ENCODE assay signal across 8 mouse cellular contexts in the genomic region with DNA sequence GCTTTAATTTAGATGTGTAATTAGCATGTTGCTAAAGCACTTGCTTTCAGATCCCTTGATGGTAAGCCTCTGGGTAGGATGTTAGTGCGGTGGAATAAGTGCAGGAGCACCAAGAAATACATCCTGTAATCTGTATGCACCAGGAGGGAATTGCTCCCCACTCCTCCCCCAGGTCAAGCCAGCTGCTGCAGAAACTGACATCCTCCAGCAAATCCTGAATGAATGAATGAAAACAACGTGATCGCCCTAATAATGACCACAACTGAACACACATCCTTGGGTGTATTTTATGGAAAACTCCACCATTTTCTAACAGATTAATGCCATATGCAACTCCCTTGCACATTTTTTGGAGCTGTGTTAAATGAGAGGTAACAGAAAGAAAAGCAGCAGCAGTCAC. TPM values are rescaled to one million over a fixed set of nuclear protein-coding genes. Genes with fewer than 3 reads are reported as not detected.
DNase-seq lines count a peak whose midpoint lies in the region; ATAC-seq and TF ChIP-seq lines count a peak whose summit lies in the region.

No protein-coding gene starts in this region.

- H3K36me3 ChIP-seq in liver, embryonic 11.5 days (ENCODE audit: control insufficient read depth, insufficient read depth, low read length) = no peaks in the 10 kb centered on the region
- H3K36me3 ChIP-seq in embryonic facial prominence, embryonic 15.5 days = no peaks in the 10 kb centered on the region
- no peaks in the 10 kb centered on the region for H3K36me3 ChIP-seq in limb, embryonic 11.5 days (ENCODE audit: control insufficient read depth, insufficient read depth, low read length)
- H3K36me3 ChIP-seq in small intestine, adult 2 months (ENCODE audit: control insufficient read depth, insufficient read depth, low read length) = no peaks in the 10 kb centered on the region

- TF ChIP-seq POLR2A in small intestine, adult 2 months (IDR thresholded peaks at IDR 0.05; ENCODE audit: low read depth, low read length) = no peak

- no peak for DNase-seq in liver, embryonic 11.5 days (ENCODE audit: low spot score)
- DNase-seq in liver = no peak
- peak; percentile 39 for DNase-seq in limb, embryonic 11.5 days (ENCODE audit: low spot score)
- DNase-seq in left cerebral cortex, postnatal 4 days = no peak
- no peak for DNase-seq in layer of hippocampus, postnatal 10 days (ENCODE audit: low spot score in 2 of 2)
- no peak for DNase-seq in kidney, adult 8-10 months

- no peak overlapping the region for H3K9ac ChIP-seq in liver, embryonic 11.5 days (ENCODE audit: low read depth, low read length)
- H3K9ac ChIP-seq in embryonic facial prominence, embryonic 15.5 days = 0 out of 2 replicates have a peak overlapping the region, but pooled peaks have one; percentile 2
- peak overlapping the region; percentile 98; the same call in 1 of the 2 replicates for H3K9ac ChIP-seq in limb, embryonic 11.5 days (ENCODE audit: low read length)

- WGBS in liver, embryonic 11.5 days = 30% methylated on average over 3 of the region's 3 CpGs
- WGBS in embryonic facial prominence, embryonic 15.5 days = 7% methylated on average over 3 of the region's 3 CpGs
- WGBS in limb, embryonic 11.5 days = 13% methylated on average over 3 of the region's 3 CpGs
- 26% methylated on average over 3 of the region's 3 CpGs for whole genome bisulfite sequencing in small intestine, adult 2 months

- peak overlapping the region; percentile 76 for H3K4me3 ChIP-seq in liver, embryonic 11.5 days (ENCODE audit: low read depth, low read length)
- peak overlapping the region; percentile 90 for H3K4me3 ChIP-seq in embryonic facial prominence, embryonic 15.5 days (replicated peaks)
- peak overlapping the region; percentile 83 for H3K4me3 ChIP-seq in limb, embryonic 11.5 days (ENCODE audit: low read depth, low read length)
- peak overlapping the region; percentile 1; the same call in 1 of the 2 replicates for H3K4me3 ChIP-seq in small intestine, adult 2 months (ENCODE audit: low read depth, low read length)

- no peaks in the 10 kb centered on the region for H3K27me3 ChIP-seq in liver, embryonic 11.5 days (replicated peaks; ENCODE audit: control insufficient read depth, insufficient read depth, low read length)
- H3K27me3 ChIP-seq in embryonic facial prominence, embryonic 15.5 days = no peaks in the 10 kb centered on the region
- H3K27me3 ChIP-seq in limb, embryonic 11.5 days (ENCODE audit: control insufficient read depth, insufficient read depth, low read length) = no peaks in the 10 kb centered on the region
- H3K27me3 ChIP-seq in small intestine, adult 2 months (ENCODE audit: control insufficient read depth, insufficient read depth, low read length) = no peaks in the 10 kb centered on the region

- intact Hi-C loops in left cerebral cortex, postnatal 4 days (cut with DNase I) = loop anchor here (5.0 kb wide), 1 partner anchor 226 kb away; no protein-coding TSS in a partner anchor

- no peak for TF ChIP-seq CTCF in small intestine, adult 2 months (IDR thresholded peaks at IDR 0.05; ENCODE audit: extremely low read depth, insufficient read length, insufficient replicate concordance, low read depth, low read length)

- no peak for ATAC-seq in liver, embryonic 11.5 days (replicated peaks; ENCODE audit: low FRiP score)
- no peak for ATAC-seq in embryonic facial prominence, embryonic 15.5 days (ENCODE audit: insufficient number of reproducible peaks, low FRiP score, low TSS enrichment, low read depth)
- ATAC-seq in limb, embryonic 11.5 days (ENCODE audit: insufficient number of reproducible peaks, low FRiP score, low TSS enrichment, low read depth) = no peak

- no peak overlapping the region for H3K27ac ChIP-seq in liver, embryonic 11.5 days (ENCODE audit: low read depth, low read length)
- H3K27ac ChIP-seq in embryonic facial prominence, embryonic 15.5 days (replicated peaks) = no peak overlapping the region
- H3K27ac ChIP-seq in limb, embryonic 11.5 days (replicated peaks; ENCODE audit: low read depth, low read length) = no peak overlapping the region; the same call in 1 of the 2 replicates
- no peak overlapping the region for H3K27ac ChIP-seq in small intestine, adult 2 months (ENCODE audit: insufficient read depth, low read depth, low read length)

- peak overlapping the region; percentile 78 for H3K4me2 ChIP-seq in liver, embryonic 11.5 days
- H3K4me2 ChIP-seq in embryonic facial prominence, embryonic 15.5 days (replicated peaks) = peak overlapping the region; percentile 82
- H3K4me2 ChIP-seq in limb, embryonic 11.5 days (ENCODE audit: low read depth, severe bottlenecking) = peak overlapping the region; percentile 68

- peaks cover 5% of the 10 kb centered on the region; the same call in 1 of the 2 replicates for H3K4me1 ChIP-seq in liver, embryonic 11.5 days (replicated peaks; ENCODE audit: control insufficient read depth, insufficient read depth, low read length)
- H3K4me1 ChIP-seq in embryonic facial prominence, embryonic 15.5 days = peaks cover 14% of the 10 kb centered on the region
- H3K4me1 ChIP-seq in limb, embryonic 11.5 days (ENCODE audit: control insufficient read depth, insufficient read depth, low read length) = peaks cover 7% of the 10 kb centered on the region; the same call in 1 of the 2 replicates
- H3K4me1 ChIP-seq in small intestine, adult 2 months (ENCODE audit: control insufficient read depth, insufficient read depth, insufficient read length, low read length) = peaks cover 2% of the 10 kb centered on the region; the same call in 1 of the 2 replicates

- H3K9me3 ChIP-seq in liver, embryonic 11.5 days (ENCODE audit: control insufficient read depth, low read length) = no peaks in the 10 kb centered on the region
- no peaks in the 10 kb centered on the region for H3K9me3 ChIP-seq in embryonic facial prominence, embryonic 15.5 days (replicated peaks)
- H3K9me3 ChIP-seq in limb, embryonic 11.5 days (ENCODE audit: control insufficient read depth, low read length) = no peaks in the 10 kb centered on the region

RNA-seq across cellular contexts. Expression of a gene that starts 2.0 kb away (rescaled TPM):
- polyA plus RNA-seq in liver, embryonic 11.5 days (2014; fragmentation: Nextera tagmentation; extraction: Ambion mirVana) = 3.8 and 3.9 TPM in 2 replicates
- polyA plus RNA-seq in embryonic facial prominence, embryonic 15.5 days (2015; fragmentation: Nextera tagmentation; extraction: Ambion mirVana) = 6.9 and 7.8 TPM in 2 replicates
- polyA plus RNA-seq in limb, embryonic 11.5 days (2014; fragmentation: Nextera tagmentation; extraction: Ambion mirVana) = 24.4 and 29.3 TPM in 2 replicates
- 3.2 and 3.5 TPM in 2 replicates for polyA plus RNA-seq in small intestine, adult 2 months (2012; rRNA removed)
- total RNA-seq in left cerebral cortex, postnatal 4 days (2021) = 10 to 100 TPM; 56.5 to 57.4 TPM
- 10 to 100 TPM; 29.3 to 36.4 TPM for total RNA-seq in layer of hippocampus, postnatal 10 days (2021)

Comparison
In these comparisons a context has a peak if more than half of its experiments do, and no peak if none do; other contexts are left out.
1. H3K4me3 ChIP-seq: peak in every context shown above with its lines; median percentile 90 in embryonic facial prominence, embryonic 15.5 days; 83 in limb, embryonic 11.5 days; 76 in liver, embryonic 11.5 days; 1 in small intestine, adult 2 months.